Mouse (Mus musculus): Measurements from ENCODE around the gene Ulk3. TPM values are rescaled to one million over a fixed set of nuclear protein-coding genes. Genes with fewer than 3 reads are reported as not detected.

Ulk3 gene
- polyA plus RNA-seq, 1 experiment, result 5.4 TPM

- no peak overlapping the region for H3K4me3 ChIP-seq (ENCODE audit: insufficient read depth, poor library complexity, severe bottlenecking)
- H3K79me2 ChIP-seq (ENCODE audit: control insufficient read depth, insufficient read depth), result no peaks in the 10 kb centered on the region
- H3K27me3 ChIP-seq (ENCODE audit: control insufficient read depth, insufficient read depth, insufficient read length), result no peaks in the 10 kb centered on the region
- TF ChIP-seq MYOD1 (IDR thresholded peaks at IDR 0.05; ENCODE audit: control insufficient read depth, insufficient read length, low read depth) (no peak), CEBPB (IDR thresholded peaks at IDR 0.05; ENCODE audit: low read depth) (no peak), MAX (IDR thresholded peaks at IDR 0.05) (no peak), MYOG (IDR thresholded peaks at IDR 0.05; ENCODE audit: control insufficient read depth, extremely low read depth, insufficient read length) (no peak), USF1 (IDR thresholded peaks at IDR 0.05; ENCODE audit: low read depth) (no peak)
- H3ac ChIP-seq (ENCODE audit: control insufficient read depth, insufficient read length, low read depth), result no peak overlapping the region
- no peaks in the 10 kb centered on the region for H3K79me3 ChIP-seq (ENCODE audit: low read depth)
- no peaks in the 10 kb centered on the region for H3K36me3 ChIP-seq (ENCODE audit: control insufficient read depth, insufficient read depth)
Observed at GRCm38 (mm10) chr9:57609803-57610202, 20.6 kb downstream of the Ulk3 start.

- no peaks in the 10 kb centered on the region for H3K36me3 ChIP-seq (ENCODE audit: control insufficient read depth, insufficient read depth)
- H3K4me3 ChIP-seq (ENCODE audit: insufficient read depth, poor library complexity, severe bottlenecking), result no peak overlapping the region
- TF ChIP-seq MYOD1 (IDR thresholded peaks at IDR 0.05; ENCODE audit: control insufficient read depth, insufficient read length, low read depth) (no peak), CTCF (IDR thresholded peaks at IDR 0.05; ENCODE audit: control insufficient read depth, insufficient read depth, insufficient read length) (no peak), USF1 (IDR thresholded peaks at IDR 0.05; ENCODE audit: low read depth) (no peak), CEBPB (IDR thresholded peaks at IDR 0.05; ENCODE audit: low read depth) (no peak), FOSL1 (IDR thresholded peaks at IDR 0.05; ENCODE audit: insufficient read depth, low read length, poor library complexity, severe bottlenecking) (no peak), MYOG (IDR thresholded peaks at IDR 0.05; ENCODE audit: control insufficient read depth, extremely low read depth, insufficient read length) (no peak), MAX (IDR thresholded peaks at IDR 0.05) (no peak)
- H3K79me2 ChIP-seq (ENCODE audit: control insufficient read depth, insufficient read depth), result no peaks in the 10 kb centered on the region
- no peaks in the 10 kb centered on the region for H3K27me3 ChIP-seq (ENCODE audit: control insufficient read depth, insufficient read depth, insufficient read length)
- no peak overlapping the region for H3ac ChIP-seq (ENCODE audit: control insufficient read depth, insufficient read length, low read depth)
- no peaks in the 10 kb centered on the region for H3K79me3 ChIP-seq (ENCODE audit: low read depth)
Observed at GRCm38 (mm10) chr9:57610359-57610826, 21.1 kb downstream of the Ulk3 start.

DNA sequence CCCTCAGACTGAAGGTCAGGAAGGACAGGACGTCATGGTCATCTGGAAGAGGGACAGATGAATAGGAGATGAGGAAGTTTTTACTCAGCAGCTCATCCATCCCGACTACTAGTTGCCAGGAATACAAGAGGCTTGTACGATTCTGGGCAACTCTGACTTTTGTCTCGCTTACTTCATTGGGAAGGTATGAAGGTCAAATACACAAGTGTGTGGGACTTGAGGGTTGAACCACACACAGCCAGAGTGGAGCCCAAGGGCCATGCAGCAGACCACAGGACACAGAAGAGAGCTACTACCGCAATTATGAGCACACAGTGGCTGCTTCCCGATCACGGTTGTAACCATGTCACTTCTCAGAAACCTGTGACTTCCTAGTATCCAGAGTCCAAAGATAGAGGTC is 23.3 kb downstream of the Ulk3 start:
- Histone ChIP-seq H3K27me3 (ENCODE audit: control insufficient read depth, insufficient read depth, insufficient read length) (no peaks in the 10 kb centered on the region), H3K79me3 (ENCODE audit: low read depth) (no peaks in the 10 kb centered on the region), H3ac (ENCODE audit: control insufficient read depth, insufficient read length, low read depth) (no peak overlapping the region), H3K4me3 (ENCODE audit: insufficient read depth, poor library complexity, severe bottlenecking) (no peak overlapping the region), H3K79me2 (ENCODE audit: control insufficient read depth, insufficient read depth) (no peaks in the 10 kb centered on the region), H3K36me3 (ENCODE audit: control insufficient read depth, insufficient read depth) (no peaks in the 10 kb centered on the region)
- no peak for TF ChIP-seq CTCF (IDR thresholded peaks at IDR 0.05; ENCODE audit: control insufficient read depth, insufficient read depth, insufficient read length)
- TF ChIP-seq MYOG (IDR thresholded peaks at IDR 0.05; ENCODE audit: control insufficient read depth, extremely low read depth, insufficient read length), result no peak
- TF ChIP-seq MAX (IDR thresholded peaks at IDR 0.05), result no peak
- TF ChIP-seq FOSL1 (IDR thresholded peaks at IDR 0.05; ENCODE audit: insufficient read depth, low read length, poor library complexity, severe bottlenecking), result no peak
- no peak for TF ChIP-seq USF1 (IDR thresholded peaks at IDR 0.05; ENCODE audit: low read depth)
- peak; percentile 3 for TF ChIP-seq MYOD1 (IDR thresholded peaks at IDR 0.05; ENCODE audit: control insufficient read depth, insufficient read length, low read depth)
- TF ChIP-seq CEBPB (IDR thresholded peaks at IDR 0.05; ENCODE audit: low read depth), result no peak

DNA sequence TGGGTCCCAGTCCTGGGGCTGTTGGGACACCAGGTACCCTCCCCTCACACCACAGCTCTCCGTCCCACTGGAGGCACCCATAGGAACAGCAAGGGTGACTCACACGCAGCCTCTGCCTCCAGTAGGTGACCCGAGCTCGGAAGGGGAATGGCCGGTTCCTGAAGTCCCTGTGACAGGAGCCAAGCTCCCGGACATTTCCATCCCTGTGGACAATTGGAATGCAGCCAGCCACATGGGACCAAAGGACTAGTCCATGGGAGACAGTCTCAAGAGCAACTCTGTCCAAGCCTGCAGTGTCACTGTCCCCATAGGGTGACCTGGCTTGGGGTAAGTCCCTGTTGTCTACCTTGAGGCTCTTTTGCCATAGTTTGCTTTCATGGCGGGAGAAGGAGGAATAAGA is 24.7 kb downstream of the Ulk3 start:
- Histone ChIP-seq H3K79me3 (ENCODE audit: low read depth) (no peaks in the 10 kb centered on the region), H3K79me2 (ENCODE audit: control insufficient read depth, insufficient read depth) (no peaks in the 10 kb centered on the region), H3ac (ENCODE audit: control insufficient read depth, insufficient read length, low read depth) (no peak overlapping the region), H3K27me3 (ENCODE audit: control insufficient read depth, insufficient read depth, insufficient read length) (no peaks in the 10 kb centered on the region), H3K4me3 (ENCODE audit: insufficient read depth, poor library complexity, severe bottlenecking) (no peak overlapping the region), H3K36me3 (ENCODE audit: control insufficient read depth, insufficient read depth) (no peaks in the 10 kb centered on the region)
- TF ChIP-seq USF1 (IDR thresholded peaks at IDR 0.05; ENCODE audit: low read depth), result no peak
- no peak for TF ChIP-seq CEBPB (IDR thresholded peaks at IDR 0.05; ENCODE audit: low read depth)
- no peak for TF ChIP-seq FOSL1 (IDR thresholded peaks at IDR 0.05; ENCODE audit: insufficient read depth, low read length, poor library complexity, severe bottlenecking)
- no peak for TF ChIP-seq MYOG (IDR thresholded peaks at IDR 0.05; ENCODE audit: control insufficient read depth, extremely low read depth, insufficient read length)
- TF ChIP-seq CTCF (IDR thresholded peaks at IDR 0.05; ENCODE audit: control insufficient read depth, insufficient read depth, insufficient read length), result no peak
- no peak for TF ChIP-seq MYOD1 (IDR thresholded peaks at IDR 0.05; ENCODE audit: control insufficient read depth, insufficient read length, low read depth)
- TF ChIP-seq MAX (IDR thresholded peaks at IDR 0.05), result no peak

DNA sequence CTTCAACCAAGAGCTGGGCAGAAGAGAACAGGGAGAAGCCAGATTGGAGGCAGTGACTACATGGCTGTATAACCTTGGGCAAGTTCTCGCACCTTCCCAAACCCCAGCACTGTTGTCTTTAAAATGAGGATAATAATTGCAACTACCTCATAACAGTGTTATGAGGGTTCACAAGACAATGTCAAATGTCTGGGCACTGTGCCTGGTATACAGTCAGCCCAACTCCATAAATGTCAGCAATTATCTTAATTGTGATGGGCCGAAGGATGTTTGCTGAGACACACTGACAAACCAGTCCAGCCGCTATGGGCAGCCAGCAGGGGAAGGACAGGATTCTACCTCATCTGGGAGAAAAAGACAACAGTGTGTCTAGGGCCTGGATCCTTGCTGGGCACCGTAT is 25.5 kb downstream of the Ulk3 start:
- Histone ChIP-seq H3K27me3 (ENCODE audit: control insufficient read depth, insufficient read depth, insufficient read length) (no peaks in the 10 kb centered on the region), H3K36me3 (ENCODE audit: control insufficient read depth, insufficient read depth) (no peaks in the 10 kb centered on the region), H3K79me2 (ENCODE audit: control insufficient read depth, insufficient read depth) (no peaks in the 10 kb centered on the region), H3K79me3 (ENCODE audit: low read depth) (no peaks in the 10 kb centered on the region), H3K4me3 (ENCODE audit: insufficient read depth, poor library complexity, severe bottlenecking) (no peak overlapping the region), H3ac (ENCODE audit: control insufficient read depth, insufficient read length, low read depth) (peak overlapping the region; percentile 8)
- TF ChIP-seq MAX (IDR thresholded peaks at IDR 0.05), result no peak
- TF ChIP-seq MYOD1 (IDR thresholded peaks at IDR 0.05; ENCODE audit: control insufficient read depth, insufficient read length, low read depth), result peak; percentile 21

DNA sequence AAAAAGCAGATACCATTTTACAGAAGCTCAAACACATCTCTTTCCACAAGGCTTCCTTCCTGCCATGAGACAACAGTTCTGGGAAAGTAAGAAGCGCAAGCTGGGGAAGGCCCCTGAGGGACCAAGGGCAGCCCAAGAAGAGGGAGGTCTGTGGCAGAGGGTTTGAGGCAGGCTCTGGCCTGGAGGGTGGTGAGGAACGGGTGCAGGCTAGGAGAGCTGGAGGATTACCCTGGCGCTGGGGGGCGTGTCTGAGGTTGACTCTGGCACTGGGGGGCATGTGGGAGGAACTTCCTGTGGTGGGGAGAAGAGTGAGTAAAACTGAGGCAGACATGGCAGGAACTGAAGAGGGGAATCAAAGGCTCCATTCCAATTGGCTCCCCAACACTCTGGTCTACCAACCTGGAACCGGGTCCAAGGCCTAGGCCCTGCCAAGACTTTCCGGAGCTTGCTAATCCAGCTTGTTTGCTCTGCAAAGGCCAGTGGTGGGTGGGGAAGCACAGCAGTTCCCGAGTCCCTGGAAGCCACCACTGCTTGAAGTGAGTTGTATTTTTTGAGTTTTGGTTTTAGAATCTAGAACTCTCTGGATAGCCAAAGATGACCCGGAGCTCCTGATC is 28.4 kb downstream of the Ulk3 start:
- H3K79me3 ChIP-seq (ENCODE audit: low read depth), result no peaks in the 10 kb centered on the region
- no peaks in the 10 kb centered on the region for H3K27me3 ChIP-seq (ENCODE audit: control insufficient read depth, insufficient read depth, insufficient read length)
- H3ac ChIP-seq (ENCODE audit: control insufficient read depth, insufficient read length, low read depth), result no peak overlapping the region
- no peak overlapping the region for H3K4me3 ChIP-seq (ENCODE audit: insufficient read depth, poor library complexity, severe bottlenecking)
- H3K79me2 ChIP-seq (ENCODE audit: control insufficient read depth, insufficient read depth), result no peaks in the 10 kb centered on the region
- TF ChIP-seq MYOG (IDR thresholded peaks at IDR 0.05; ENCODE audit: control insufficient read depth, extremely low read depth, insufficient read length) (no peak), MAX (IDR thresholded peaks at IDR 0.05) (no peak), FOSL1 (IDR thresholded peaks at IDR 0.05; ENCODE audit: insufficient read depth, low read length, poor library complexity, severe bottlenecking) (no peak), CTCF (IDR thresholded peaks at IDR 0.05; ENCODE audit: control insufficient read depth, insufficient read depth, insufficient read length) (no peak), CEBPB (IDR thresholded peaks at IDR 0.05; ENCODE audit: low read depth) (no peak), USF1 (IDR thresholded peaks at IDR 0.05; ENCODE audit: low read depth) (no peak), MYOD1 (IDR thresholded peaks at IDR 0.05; ENCODE audit: control insufficient read depth, insufficient read length, low read depth) (no peak)
- H3K36me3 ChIP-seq (ENCODE audit: control insufficient read depth, insufficient read depth), result no peaks in the 10 kb centered on the region
